Mouse (Mus musculus): ENCODE measurements around the gene Rev1. TPM values are rescaled to one million over a fixed set of nuclear protein-coding genes. Genes with fewer than 3 reads are reported as not detected.

The Rev1 gene
- 10 to 100 TPM; 43.9 to 48.3 TPM for total RNA-seq (2023)

GRCm38 (mm10) chr1:38129501-38130267 is at the start of gene Rev1:
Gene Rev1 (minus strand): TSS chr1:38129801.

Other genes starting within 250 kb of the Rev1 start
- gene Mitd1, start 239.4 kb downstream of the Rev1 start, total RNA-seq (2023): 10 to 100 TPM; 38.8 to 59.0 TPM
- 100 to 1,000 TPM; 126 to 165 TPM for gene Mrpl30, start 239.3 kb downstream of the Rev1 start, total RNA-seq (2023)
- not detected for gene Lyg2, start 213.3 kb downstream of the Rev1 start, total RNA-seq (2023)
- not detected for gene Lyg1, start 172.0 kb downstream of the Rev1 start, total RNA-seq (2023)
- gene Txndc9, start 131.9 kb downstream of the Rev1 start, total RNA-seq (2023): 10 to 100 TPM; 60.3 to 71.1 TPM
- gene Eif5b, start 131.8 kb downstream of the Rev1 start, total RNA-seq (2023): 10 to 100 TPM; 44.0 to 48.2 TPM

Measured in T-cell, adult 66 days (primary cell).